Mouse (Mus musculus) gastrocnemius, postnatal 4 days (tissue): Measurements from ENCODE around the gene Serpina12. TPM values are rescaled to one million over a fixed set of nuclear protein-coding genes. Genes with fewer than 3 reads are reported as not detected.

Experiments used
- DNase-seq, 2 experiments: peaks; one replicate each; pipeline ENCODE4 v3.0.0; 2021 to 2022; ENCODE audit warnings: low spot score in 2 of 2, mixed read lengths in 2 of 2
- long read RNA-seq, 2 experiments: library from polyadenylated mRNA; stranded (forward); transcript quantifications; one replicate each; pipeline ENCODE4 v2.0.0; 2021
- total RNA-seq, 2 experiments: library from RNA; stranded (reverse); gene quantifications; 2 replicates each; pipeline ENCODE4 v1.2.3; 2021

Serpina12 gene
- total RNA-seq, result not detected
- long read RNA-seq, experiment 1, transcript Serpina12-201 (5 exons, 3,690 nt), result major isoform, 8 of 8 reads
- long read RNA-seq, experiment 1, partial matches to known transcripts, result 0 of 8 reads
- long read RNA-seq, experiment 1, other reads (novel, unspliced or antisense), result 0 of 8 reads
- long read RNA-seq, experiment 2, result 0 reads

DNA sequence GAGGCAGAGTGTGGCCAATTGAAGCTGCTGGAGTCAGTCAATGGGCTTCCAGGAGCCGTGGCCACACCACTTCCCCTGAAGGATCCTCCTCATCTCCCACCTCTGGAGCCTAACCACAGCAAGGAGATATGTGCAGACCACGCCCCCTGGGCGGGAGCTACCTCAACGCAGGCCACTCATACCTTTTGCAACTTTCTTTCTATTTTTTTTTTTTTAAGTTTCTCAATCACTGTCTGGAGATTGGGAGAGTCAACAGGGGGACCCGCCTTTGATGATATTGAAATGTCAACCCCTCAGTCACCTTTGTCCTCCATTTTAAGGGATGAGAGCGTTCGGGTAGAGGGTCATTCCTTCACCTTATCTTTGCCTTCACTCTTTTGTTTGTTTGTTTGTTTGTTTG, at the start of gene Serpina12:
Serpina12 (minus strand) TSS at position 101 of the 400 bp plus-strand sequence.
- DNase-seq, result no peak

DNA sequence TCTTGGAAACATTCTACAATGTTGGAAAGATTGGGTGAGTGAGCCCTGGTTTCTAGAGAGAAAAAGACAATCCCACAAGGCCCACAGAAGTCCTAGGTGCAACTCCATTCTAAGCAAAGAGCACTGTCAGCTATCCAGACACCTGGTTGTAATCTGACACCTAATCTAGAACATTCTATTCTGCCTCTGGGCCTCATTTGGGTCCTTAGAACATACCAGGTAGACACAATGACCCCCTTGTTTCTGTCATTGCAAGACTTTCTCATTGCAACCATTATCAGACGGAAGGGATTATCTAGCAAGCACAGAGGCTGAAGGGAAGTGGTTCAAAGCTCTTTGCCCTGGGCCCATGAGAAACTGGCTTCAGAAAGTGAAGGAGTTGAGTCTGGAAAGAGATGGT, 47.1 kb upstream of the Serpina12 start:
- DNase-seq, result no peak

DNA sequence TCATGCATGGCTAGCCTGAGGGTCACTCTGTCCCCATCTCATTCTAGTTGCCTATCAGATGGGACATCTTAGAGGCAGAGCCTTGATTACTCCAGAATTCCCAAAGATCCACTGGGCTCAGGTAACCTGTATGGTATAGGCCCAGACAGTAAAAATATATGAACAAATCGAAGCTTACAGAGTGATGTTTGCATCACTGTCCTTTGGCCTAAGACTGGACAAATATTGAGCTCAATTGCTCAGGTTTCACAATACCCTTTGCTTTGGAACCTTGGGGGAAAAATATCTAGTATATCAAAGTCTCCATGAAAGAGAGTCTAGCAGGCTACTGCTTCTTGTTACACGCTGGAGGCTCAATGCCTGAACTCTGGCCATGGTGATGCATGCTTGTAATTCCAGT, 45.9 kb upstream of the Serpina12 start:
- DNase-seq, result no peak

DNA sequence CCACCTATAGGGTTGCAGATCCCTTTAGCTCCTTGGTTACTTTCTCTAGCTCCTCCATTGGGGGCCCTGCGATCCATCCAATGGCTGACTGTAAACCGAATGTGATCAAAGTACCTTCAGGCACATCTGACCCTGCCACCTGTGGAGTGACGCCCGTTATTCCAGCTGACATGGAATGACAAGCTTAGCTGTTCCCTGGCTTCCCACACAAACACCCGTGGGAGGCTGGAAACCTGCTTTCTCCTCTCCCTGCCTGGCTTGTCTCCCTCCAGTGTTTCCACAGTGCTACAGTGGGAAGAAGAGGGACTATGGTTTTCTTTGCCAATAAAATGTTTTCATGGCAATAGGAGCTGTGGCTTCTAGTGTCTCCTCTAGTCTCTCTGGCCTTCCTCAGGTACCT, 28.0 kb upstream of the Serpina12 start:
- DNase-seq, result no peak

- DNase-seq, result no peak
These were observed 27.5 kb upstream of the Serpina12 start for GRCm38 (mm10) chr12:104071708-104072107.

- DNase-seq, result peak; percentile 48 to 79
These were observed 25.4 kb upstream of the Serpina12 start for GRCm38 (mm10) chr12:104069620-104070019.

DNA sequence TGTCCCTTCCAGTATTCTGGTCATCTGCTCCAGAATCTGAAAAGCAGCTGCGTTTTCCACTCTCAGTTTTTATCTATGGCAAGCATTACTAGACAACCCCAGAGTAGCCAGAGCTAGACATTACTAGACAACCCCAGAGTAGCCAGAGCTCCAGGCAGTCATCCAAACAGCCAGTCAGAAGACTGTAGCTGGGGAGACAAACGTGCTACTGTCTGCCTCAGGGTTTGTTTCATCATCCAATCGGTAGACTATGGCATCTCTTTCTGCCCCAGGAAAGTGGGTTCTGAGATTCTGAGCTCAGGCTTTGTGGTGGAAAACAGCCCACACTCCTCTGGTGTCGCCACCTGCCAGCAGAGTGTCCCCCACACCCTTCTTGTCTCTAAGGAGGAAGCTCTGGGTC, 23.3 kb upstream of the Serpina12 start:
- peak; percentile 26 to 60 for DNase-seq

GRCm38 (mm10) chr12:104066241-104066640, 22.0 kb upstream of the Serpina12 start:
- DNase-seq, result peak in 1 of 2 experiments; percentile 56

- DNase-seq, result no peak
These were observed 20.8 kb upstream of the Serpina12 start for GRCm38 (mm10) chr12:104064996-104065395.

DNA sequence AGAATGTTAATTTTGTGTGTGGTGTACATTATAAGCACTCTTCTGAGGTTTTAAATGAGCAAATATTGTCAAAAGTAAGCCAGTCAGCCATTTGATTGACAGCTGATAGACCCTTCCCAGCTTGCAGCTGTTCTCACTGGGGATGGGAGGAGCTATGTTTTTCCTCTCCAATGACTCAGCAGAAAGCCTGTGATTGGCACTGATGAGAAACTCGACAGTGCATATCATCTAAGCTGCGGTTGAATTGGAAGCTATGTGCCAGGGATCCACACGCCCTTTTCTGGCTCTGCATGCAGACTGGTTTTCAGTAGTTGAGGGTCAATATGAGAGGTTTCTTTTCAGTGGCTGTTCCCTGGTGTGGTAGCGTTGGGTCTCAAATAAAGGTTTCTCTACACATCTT, 20.3 kb upstream of the Serpina12 start:
- DNase-seq, result no peak

GRCm38 (mm10) chr12:104061862-104062261, 17.6 kb upstream of the Serpina12 start:
- DNase-seq, result no peak

- DNase-seq, result no peak
These were observed 15.9 kb upstream of the Serpina12 start for GRCm38 (mm10) chr12:104060126-104060525.

DNA sequence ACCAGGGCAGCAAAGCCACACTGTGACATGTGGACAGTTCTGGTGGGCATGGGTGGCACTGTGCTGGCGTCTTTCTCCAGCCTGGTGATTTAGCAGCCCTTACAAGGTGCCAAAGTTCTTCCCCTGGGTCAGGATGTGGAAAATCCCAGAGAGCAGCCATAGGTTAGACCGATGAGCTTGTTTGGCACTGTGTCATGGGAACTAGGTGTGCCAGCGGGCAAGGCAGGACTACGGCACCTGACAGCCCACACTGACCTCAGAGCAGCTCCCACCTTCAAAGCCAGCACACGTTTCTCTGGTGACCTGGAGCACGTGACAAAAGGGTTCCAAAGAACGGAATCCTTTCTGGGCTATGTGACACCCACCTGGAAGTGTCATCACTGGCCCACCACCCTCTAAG, 13.3 kb upstream of the Serpina12 start:
- no peak for DNase-seq

- no peak for DNase-seq
These were observed 12.8 kb upstream of the Serpina12 start for GRCm38 (mm10) chr12:104057050-104057449.

DNA sequence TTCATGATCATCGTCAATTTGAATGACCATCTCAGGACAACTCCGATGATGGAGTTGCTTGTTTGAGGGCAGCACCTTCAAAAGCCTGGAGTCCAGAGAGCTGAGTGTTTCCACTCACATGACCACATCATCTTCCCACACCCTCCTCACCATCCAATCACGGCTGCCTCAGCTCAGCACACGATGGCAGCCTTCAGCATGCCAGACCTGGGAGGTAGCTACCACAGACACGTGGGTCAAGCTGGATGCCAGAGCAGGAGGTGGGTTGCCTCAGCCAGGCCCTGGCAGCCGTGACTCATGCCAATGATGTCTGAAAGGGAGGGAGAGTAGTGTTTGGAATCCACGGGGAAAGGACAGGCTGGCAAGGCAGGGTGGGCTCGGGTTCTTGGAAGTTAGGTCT, 11.5 kb upstream of the Serpina12 start:
- no peak for DNase-seq

DNA sequence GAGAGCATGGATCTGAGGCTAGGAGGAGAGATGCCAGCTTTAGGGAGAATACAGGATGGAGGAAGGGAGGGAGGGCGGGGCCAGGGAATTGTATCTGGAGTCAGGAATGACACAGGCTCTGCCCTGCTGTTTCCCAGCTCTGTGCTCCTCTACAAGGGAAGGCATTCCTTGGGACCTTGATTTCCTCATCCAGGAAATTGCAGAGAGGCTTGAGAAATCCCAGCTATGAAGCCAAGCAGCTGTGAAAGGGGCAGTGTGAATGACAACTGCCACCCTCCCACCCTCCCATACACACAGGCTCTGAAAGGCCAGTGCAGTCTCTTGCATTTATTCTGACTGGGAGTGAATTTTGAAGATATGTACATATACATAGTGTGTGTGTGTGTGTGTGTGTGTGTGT, 9.8 kb upstream of the Serpina12 start:
- no peak for DNase-seq

DNA sequence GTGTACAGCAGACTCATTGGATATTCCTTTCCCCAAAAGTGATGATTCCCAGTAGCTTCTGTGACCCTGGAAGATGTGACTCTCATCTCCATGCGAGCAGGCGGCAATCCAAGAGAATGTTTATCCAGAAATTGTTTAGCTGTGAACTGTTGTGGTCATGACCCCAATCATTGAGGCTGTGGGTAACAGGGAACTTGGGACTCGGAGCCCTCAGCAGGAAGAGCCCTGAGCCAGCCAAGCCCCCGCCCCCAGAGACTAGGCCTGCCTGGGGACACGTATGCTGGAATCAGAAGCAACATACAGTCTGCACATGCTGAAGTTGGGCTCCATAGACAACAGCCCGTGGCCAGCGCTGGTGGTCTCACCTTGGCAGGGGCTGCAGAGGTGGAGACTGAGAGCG, 1.5 kb upstream of the Serpina12 start:
- DNase-seq, result no peak

- no peak for DNase-seq
These were observed 1.5 kb downstream of the Serpina12 start for GRCm38 (mm10) chr12:104042753-104043152.

GRCm38 (mm10) chr12:104041401-104041800, 2.8 kb downstream of the Serpina12 start:
- DNase-seq, result peak in 1 of 2 experiments; percentile 21

GRCm38 (mm10) chr12:104038181-104038580, 6.1 kb downstream of the Serpina12 start:
- no peak for DNase-seq

DNA sequence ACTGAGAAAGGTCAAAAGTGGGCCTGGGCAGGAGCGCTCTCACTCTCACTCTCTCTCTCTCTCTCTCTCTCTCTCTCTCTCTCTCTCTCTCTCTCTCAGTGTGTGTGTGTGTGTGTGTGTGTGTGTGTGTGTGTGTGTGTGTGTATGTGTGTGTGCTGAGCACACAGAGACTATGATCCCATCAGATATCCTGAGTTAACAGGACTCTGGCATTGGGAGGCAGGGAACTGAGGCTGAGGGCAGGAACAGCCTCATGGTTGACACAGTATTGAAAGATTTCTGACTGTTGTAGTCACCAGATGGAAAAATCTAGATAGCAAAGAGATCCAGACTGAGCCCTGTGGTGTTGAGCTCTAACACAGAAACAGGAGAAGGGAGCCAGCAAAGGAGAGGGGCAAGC, 10.5 kb downstream of the Serpina12 start:
- DNase-seq, result no peak

GRCm38 (mm10) chr12:104029986-104030385, 14.3 kb downstream of the Serpina12 start:
- DNase-seq, result no peak

DNA sequence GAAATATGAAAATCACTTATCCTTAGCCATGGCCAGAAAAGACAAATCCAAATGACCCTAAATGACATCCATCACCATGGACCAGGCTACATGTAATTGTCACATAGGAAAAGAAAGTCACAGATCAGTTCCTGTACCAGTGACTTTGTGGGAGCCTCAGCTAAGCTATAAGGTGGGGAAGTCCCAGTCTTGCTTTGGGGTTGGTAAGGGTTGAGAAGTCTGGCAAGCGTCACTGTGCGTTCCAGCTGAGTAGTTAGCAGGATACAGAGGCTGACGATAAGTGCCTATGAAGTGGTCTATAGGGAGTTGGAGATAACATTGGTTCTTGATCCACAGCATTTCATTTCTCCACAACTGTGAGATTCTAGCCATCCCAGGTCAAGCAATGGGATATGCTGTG, 29.0 kb downstream of the Serpina12 start:
- no peak for DNase-seq

GRCm38 (mm10) chr12:104013620-104014019, 30.6 kb downstream of the Serpina12 start, which contains the start of gene Serpina9:
Gene Serpina9, minus strand, starts transcription at chr12:104013755.
- DNase-seq, result no peak
